Mouse (Mus musculus) liver, embryonic 12.5 days (tissue): Measurements from ENCODE around the gene AA467197. TPM values are rescaled to one million over a fixed set of nuclear protein-coding genes. Genes with fewer than 3 reads are reported as not detected.
A peak's percentile ranks its signal among the peaks of the same experiment; 100 is the strongest.

Experiments
- ATAC-seq: fragments of 200-750 bp; cut with Nextera tagmentation; 2 replicates; pipeline ENCODE4 v1.8.0; 2017; ENCODE audit warnings: moderate number of reproducible peaks, mild to moderate bottlenecking, moderate library complexity
- H3K27ac ChIP-seq: fragments of 300-500 bp; sonication (generic); 2 replicates; pipeline ENCODE4 v1.5.1; 2016; ENCODE audit warnings: mild to moderate bottlenecking
- H3K27me3 ChIP-seq: fragments of 300-500 bp; sonication (generic); replicated peaks from 2 replicates; pipeline ENCODE4 v1.6.1; 2016; ENCODE audit warnings: mild to moderate bottlenecking, moderate library complexity
- H3K36me3 ChIP-seq: fragments of 300-500 bp; sonication (generic); 2 replicates; pipeline ENCODE4 v1.6.1; 2016; ENCODE audit warnings: mild to moderate bottlenecking, moderate library complexity
- H3K4me1 ChIP-seq: fragments of 300-500 bp; sonication (generic); 2 replicates; pipeline ENCODE4 v1.6.1; 2016
- H3K4me2 ChIP-seq: fragments of 300-500 bp; sonication (generic); 2 replicates; pipeline ENCODE4 v1.6.1; 2016; ENCODE audit warnings: mild to moderate bottlenecking, moderate library complexity
- H3K4me3 ChIP-seq: fragments of 300-500 bp; sonication (generic); 2 replicates; pipeline ENCODE4 v1.5.1; 2016; ENCODE audit warnings: mild to moderate bottlenecking, moderate library complexity
- H3K9ac ChIP-seq: fragments of 300-500 bp; sonication (generic); 2 replicates; pipeline ENCODE4 v1.6.1; 2016; ENCODE audit warnings: mild to moderate bottlenecking, moderate library complexity
- H3K9me3 ChIP-seq: fragments of 300-500 bp; sonication (generic); replicated peaks from 2 replicates; pipeline ENCODE4 v1.6.1; 2016; ENCODE audit warnings: mild to moderate bottlenecking, moderate library complexity
- WGBS: fragments of 180-500 bp; shearing (Covaris S2); methylation state at CpG from one replicate; pipeline ENCODE4 v1.1.7; 2016; ENCODE audit not compliant: insufficient replicate concordance; 5-methylcytosine and 5-hydroxymethylcytosine counted together
- polyA plus RNA-seq: library from polyadenylated mRNA; unstranded; fragments of >200 nt; fragmentation: Nextera tagmentation; extraction: Ambion mirVana; gene quantifications from 2 replicates; pipeline ENCODE4 v1.2.1, GENCODE M21; 2016

The AA467197 gene
- polyA plus RNA-seq, 1 experiment from 2014 or later = 0.26 TPM

- Histone ChIP-seq H3K4me3 (no peak overlapping the region), H3K4me1 (no peaks in the 10 kb centered on the region), H3K27me3 (0 out of 2 replicates have a peak, but pooled peaks cover 7% of the 10 kb centered on the region), H3K27ac (no peak overlapping the region), H3K9ac (no peak overlapping the region), H3K9me3 (no peaks in the 10 kb centered on the region), H3K4me2 (no peak overlapping the region), H3K36me3 (no peaks in the 10 kb centered on the region)
- 67% methylated on average over 6 of the region's 6 CpGs for WGBS
- ATAC-seq = no peak
Observed at GRCm38 (mm10) chr2:122617792-122618191, 19.0 kb upstream of the AA467197 start.

DNA sequence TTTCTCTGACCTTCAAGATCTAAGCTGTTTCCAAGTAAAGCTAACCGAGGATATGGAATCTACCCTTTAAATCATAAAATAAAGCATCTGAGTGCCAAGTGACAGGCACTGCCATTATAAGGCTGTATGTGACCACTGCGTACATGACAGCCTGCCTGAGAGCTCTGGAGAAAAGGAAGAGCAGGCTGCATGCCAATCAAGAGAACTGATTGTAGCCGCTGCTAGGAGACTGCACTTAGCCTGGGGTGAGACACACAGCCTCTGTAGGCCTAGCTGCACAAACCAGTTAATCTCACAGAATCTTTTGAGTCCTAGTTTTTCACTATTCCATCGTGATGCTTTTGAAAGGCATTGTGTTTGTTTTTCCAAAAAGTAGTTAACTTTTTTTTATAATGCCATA lies 18.1 kb upstream of the AA467197 start:
- 53% methylated on average over 4 of the region's 4 CpGs for WGBS
- H3K4me1 ChIP-seq = no peaks in the 10 kb centered on the region
- no peak overlapping the region for H3K4me3 ChIP-seq
- no peak for ATAC-seq
- no peak overlapping the region for H3K27ac ChIP-seq
- H3K36me3 ChIP-seq = no peaks in the 10 kb centered on the region
- no peak overlapping the region for H3K4me2 ChIP-seq
- H3K9me3 ChIP-seq = no peaks in the 10 kb centered on the region
- H3K9ac ChIP-seq = no peak overlapping the region
- H3K27me3 ChIP-seq = 0 out of 2 replicates have a peak, but pooled peaks cover 3% of the 10 kb centered on the region

- H3K36me3 ChIP-seq = no peaks in the 10 kb centered on the region
- H3K4me2 ChIP-seq = no peak overlapping the region
- no peak overlapping the region for H3K4me3 ChIP-seq
- no peak for ATAC-seq
- no peak overlapping the region for H3K9ac ChIP-seq
- H3K27ac ChIP-seq = no peak overlapping the region
- WGBS = 66% methylated on average over 9 of the region's 9 CpGs
- peaks cover 8% of the 10 kb centered on the region; the same call in 1 of the 2 replicates for H3K27me3 ChIP-seq
- no peaks in the 10 kb centered on the region for H3K4me1 ChIP-seq
- no peaks in the 10 kb centered on the region for H3K9me3 ChIP-seq
Observed at GRCm38 (mm10) chr2:122621337-122622110, 15.3 kb upstream of the AA467197 start.

GRCm38 (mm10) chr2:122625930-122626329 lies 10.9 kb upstream of the AA467197 start:
- no peaks in the 10 kb centered on the region for H3K9me3 ChIP-seq
- H3K36me3 ChIP-seq = no peaks in the 10 kb centered on the region
- no peak overlapping the region for H3K9ac ChIP-seq
- peaks cover 7% of the 10 kb centered on the region; the same call in 1 of the 2 replicates for H3K4me1 ChIP-seq
- no peak overlapping the region for H3K27ac ChIP-seq
- H3K4me2 ChIP-seq = no peak overlapping the region
- WGBS = 56% methylated on average over 7 of the region's 7 CpGs
- no peak overlapping the region for H3K4me3 ChIP-seq
- no peak for ATAC-seq
- peaks cover 14% of the 10 kb centered on the region for H3K27me3 ChIP-seq

- WGBS = under 1% methylated on average over 7 of the region's 7 CpGs
- Histone ChIP-seq H3K9ac (no peak overlapping the region), H3K9me3 (no peaks in the 10 kb centered on the region), H3K27ac (no peak overlapping the region), H3K36me3 (peaks cover 17% of the 10 kb centered on the region), H3K4me2 (no peak overlapping the region), H3K4me1 (peaks cover 21% of the 10 kb centered on the region), H3K27me3 (peaks cover 11% of the 10 kb centered on the region), H3K4me3 (no peak overlapping the region)
- no peak for ATAC-seq
Observed at GRCm38 (mm10) chr2:122628976-122629375, 7.8 kb upstream of the AA467197 start.

DNA sequence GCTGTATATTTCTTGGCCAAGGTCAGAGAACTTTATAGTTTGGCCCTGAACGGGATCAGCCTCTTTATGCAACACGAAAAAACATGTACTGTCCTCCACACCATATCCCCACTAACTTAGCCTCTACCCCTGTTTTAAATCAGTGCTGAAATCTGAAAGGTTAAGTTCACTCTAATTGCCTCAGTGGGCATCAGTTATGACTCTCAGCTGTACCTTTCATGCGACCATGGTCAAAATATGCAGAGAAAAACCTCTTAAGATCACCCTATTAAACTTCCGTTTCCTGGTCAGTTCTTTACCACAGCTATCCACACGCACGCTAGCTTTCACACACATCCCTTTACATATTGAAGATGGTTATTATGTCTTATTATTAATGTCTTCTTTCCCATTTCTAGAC lies 6.9 kb upstream of the AA467197 start:
- no peaks in the 10 kb centered on the region for H3K9me3 ChIP-seq
- peaks cover 19% of the 10 kb centered on the region for H3K36me3 ChIP-seq
- peak overlapping the region; percentile 99 for H3K4me2 ChIP-seq
- peak overlapping the region; percentile 93 for H3K4me3 ChIP-seq
- no peak overlapping the region for H3K27ac ChIP-seq
- 56% methylated on average over 6 of the region's 6 CpGs for WGBS
- peaks cover 21% of the 10 kb centered on the region for H3K4me1 ChIP-seq
- H3K27me3 ChIP-seq = peaks cover 6% of the 10 kb centered on the region
- no peak for ATAC-seq
- H3K9ac ChIP-seq = no peak overlapping the region

GRCm38 (mm10) chr2:122630465-122631225 lies 6.1 kb upstream of the AA467197 start:
- peak overlapping the region; percentile 74 for H3K27ac ChIP-seq
- ATAC-seq = peak; percentile 81

DNA sequence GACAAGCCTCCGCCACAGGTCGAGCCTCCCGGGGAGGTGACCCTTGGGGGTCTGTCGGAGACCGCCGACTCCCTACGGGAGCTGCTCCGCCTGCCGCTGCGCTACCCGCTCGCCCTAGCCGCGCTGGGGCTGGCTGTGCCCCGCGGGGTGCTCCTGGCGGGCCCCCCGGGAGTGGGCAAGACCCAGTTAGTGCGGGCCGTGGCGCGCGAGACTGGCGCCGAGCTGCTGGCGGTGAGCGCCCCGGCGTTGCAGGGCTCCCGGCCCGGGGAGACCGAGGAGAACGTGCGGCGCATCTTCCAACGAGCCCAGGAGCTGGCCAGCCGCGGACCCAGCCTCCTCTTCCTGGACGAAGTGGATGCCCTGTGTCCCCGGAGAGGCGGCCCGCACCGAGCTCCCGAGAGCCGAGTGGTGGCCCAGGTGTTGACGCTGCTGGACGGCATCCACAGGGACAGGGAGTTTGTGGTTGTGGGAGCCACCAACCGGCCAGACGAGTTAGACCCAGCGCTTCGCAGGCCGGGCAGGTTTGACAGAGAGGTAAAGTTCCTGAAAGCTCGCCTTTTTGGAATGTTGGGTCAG lies 5.5 kb upstream of the AA467197 start:
- peak overlapping the region; percentile 93 for H3K4me3 ChIP-seq
- H3K9ac ChIP-seq = peak overlapping the region; percentile 87
- H3K27ac ChIP-seq = peak overlapping the region; percentile 74; the same call in 1 of the 2 replicates
- WGBS = under 1% methylated on average over 50 of the region's 53 CpGs
- H3K9me3 ChIP-seq = no peaks in the 10 kb centered on the region
- peak overlapping the region; percentile 99 for H3K4me2 ChIP-seq
- H3K27me3 ChIP-seq = peaks cover 6% of the 10 kb centered on the region
- H3K4me1 ChIP-seq = peaks cover 21% of the 10 kb centered on the region
- ATAC-seq = peak; percentile 65
- peaks cover 19% of the 10 kb centered on the region for H3K36me3 ChIP-seq

More at GRCm38 (mm10) chr2:122630465-122631225, 6.1 kb upstream of the AA467197 start:
- Histone ChIP-seq H3K36me3 (peaks cover 19% of the 10 kb centered on the region), H3K4me2 (peak overlapping the region; percentile 99), H3K4me1 (peaks cover 21% of the 10 kb centered on the region), H3K9ac (peak overlapping the region; percentile 87), H3K9me3 (no peaks in the 10 kb centered on the region), H3K4me3 (peak overlapping the region; percentile 93), H3K27me3 (peaks cover 6% of the 10 kb centered on the region)
- 2% methylated on average over 75 of the region's 75 CpGs for WGBS

- Histone ChIP-seq H3K9ac (no peak overlapping the region), H3K27me3 (peaks cover 34% of the 10 kb centered on the region), H3K4me2 (peak overlapping the region; percentile 69), H3K27ac (no peak overlapping the region), H3K9me3 (no peaks in the 10 kb centered on the region), H3K4me1 (peaks cover 6% of the 10 kb centered on the region; the same call in 1 of the 2 replicates), H3K4me3 (peak overlapping the region; percentile 42), H3K36me3 (peaks cover 16% of the 10 kb centered on the region)
- peak; percentile 64; the same call in 1 of the 2 replicates for ATAC-seq
- 1% methylated on average over 36 of the region's 36 CpGs for WGBS
Observed at GRCm38 (mm10) chr2:122637526-122637997, 776 bp downstream of the AA467197 start.

DNA sequence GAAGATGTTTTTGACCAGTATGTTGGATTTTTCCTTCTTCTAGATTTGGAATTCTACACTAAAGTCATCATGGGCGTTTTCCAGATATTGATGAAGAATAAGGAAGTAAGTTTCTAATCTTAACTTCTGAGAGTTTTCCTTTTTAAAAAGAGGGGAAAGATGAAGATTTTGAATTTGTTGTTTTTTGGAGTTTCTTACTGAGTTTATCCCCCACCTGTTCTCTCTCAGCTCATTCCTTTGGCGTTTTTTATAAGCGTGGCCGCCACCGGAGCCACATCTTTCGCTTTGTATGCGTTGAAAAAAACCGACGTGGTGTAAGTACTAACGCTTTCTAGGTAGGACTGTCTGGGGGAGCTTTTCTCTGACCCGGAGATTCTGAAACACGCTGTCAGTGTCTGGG lies 1.2 kb downstream of the AA467197 start:
- Histone ChIP-seq H3K4me1 (0 out of 2 replicates have a peak, but pooled peaks cover 6% of the 10 kb centered on the region), H3K4me2 (peak overlapping the region; percentile 69), H3K9me3 (no peaks in the 10 kb centered on the region), H3K27me3 (peaks cover 34% of the 10 kb centered on the region), H3K4me3 (peak overlapping the region; percentile 42), H3K9ac (no peak overlapping the region), H3K36me3 (peaks cover 11% of the 10 kb centered on the region), H3K27ac (no peak overlapping the region)
- ATAC-seq = no peak
- 27% methylated on average over 12 of the region's 12 CpGs for WGBS

GRCm38 (mm10) chr2:122638673-122639072 lies 1.9 kb downstream of the AA467197 start:
- Histone ChIP-seq H3K9ac (no peak overlapping the region), H3K27me3 (peaks cover 34% of the 10 kb centered on the region), H3K36me3 (peaks cover 5% of the 10 kb centered on the region), H3K4me2 (no peak overlapping the region), H3K4me3 (no peak overlapping the region), H3K9me3 (no peaks in the 10 kb centered on the region), H3K27ac (no peak overlapping the region), H3K4me1 (0 out of 2 replicates have a peak, but pooled peaks cover 6% of the 10 kb centered on the region)
- WGBS = 30% methylated on average over 5 of the region's 5 CpGs
- no peak for ATAC-seq
